Mouse (Mus musculus) heart, adult 8-10 months (tissue): Measurements from ENCODE around the gene 1810046K07Rik. TPM values are rescaled to one million over a fixed set of nuclear protein-coding genes. Genes with fewer than 3 reads are reported as not detected.
A peak's percentile ranks its signal among the peaks of the same experiment; 100 is the strongest.

Experiments
- DNase-seq: peaks from one replicate; pipeline ENCODE4 v3.0.0; 2022; ENCODE audit warnings: low spot score
- total RNA-seq, 4 experiments: library from RNA; stranded (reverse); gene quantifications; 2 replicates each; pipeline ENCODE4 v1.2.4; 2022

1810046K07Rik gene
- total RNA-seq: not detected

- no peak for DNase-seq
Measured at GRCm38 (mm10) chr9:51328731-51329130, at the start of gene 1810046K07Rik. 1810046K07Rik (minus strand) TSS chr9:51328917.

GRCm38 (mm10) chr9:51369560-51369959, 40.8 kb upstream of the 1810046K07Rik start:
- no peak for DNase-seq

GRCm38 (mm10) chr9:51367124-51367523, 38.4 kb upstream of the 1810046K07Rik start:
- DNase-seq: no peak

GRCm38 (mm10) chr9:51364059-51364458, 35.3 kb upstream of the 1810046K07Rik start:
- DNase-seq: no peak

- peak; percentile 7 for DNase-seq
Measured at GRCm38 (mm10) chr9:51353511-51353910, 24.8 kb upstream of the 1810046K07Rik start.

- no peak for DNase-seq
Measured at GRCm38 (mm10) chr9:51352896-51353295, 24.2 kb upstream of the 1810046K07Rik start.

GRCm38 (mm10) chr9:51349422-51349821, 20.7 kb upstream of the 1810046K07Rik start:
- DNase-seq: no peak

GRCm38 (mm10) chr9:51345768-51346167, 17.1 kb upstream of the 1810046K07Rik start:
- DNase-seq: no peak

GRCm38 (mm10) chr9:51335294-51336010, 6.7 kb upstream of the 1810046K07Rik start:
- DNase-seq: peak; percentile 74

GRCm38 (mm10) chr9:51331449-51332238, 2.9 kb upstream of the 1810046K07Rik start:
- DNase-seq: no peak

- no peak for DNase-seq
Measured at GRCm38 (mm10) chr9:51327555-51327903, 1.2 kb downstream of the 1810046K07Rik start.

GRCm38 (mm10) chr9:51326619-51327554, 1.8 kb downstream of the 1810046K07Rik start:
- no peak for DNase-seq

- no peak for DNase-seq
Measured at GRCm38 (mm10) chr9:51324406-51325065, 4.2 kb downstream of the 1810046K07Rik start.

GRCm38 (mm10) chr9:51320096-51320495, 8.6 kb downstream of the 1810046K07Rik start:
- DNase-seq: no peak

GRCm38 (mm10) chr9:51318246-51318645, 10.5 kb downstream of the 1810046K07Rik start:
- DNase-seq: no peak

GRCm38 (mm10) chr9:51317322-51317721, 11.4 kb downstream of the 1810046K07Rik start:
- DNase-seq: no peak

- no peak for DNase-seq
Measured at GRCm38 (mm10) chr9:51315402-51316063, 13.2 kb downstream of the 1810046K07Rik start.

GRCm38 (mm10) chr9:51312554-51313317, 16.0 kb downstream of the 1810046K07Rik start:
- DNase-seq: no peak

GRCm38 (mm10) chr9:51310515-51310914, 18.2 kb downstream of the 1810046K07Rik start:
- DNase-seq: no peak

- no peak for DNase-seq
Measured at GRCm38 (mm10) chr9:51306351-51306750, 22.4 kb downstream of the 1810046K07Rik start.
